12 mouse cellular contexts compared by ENCODE assay signal in the genomic region with DNA sequence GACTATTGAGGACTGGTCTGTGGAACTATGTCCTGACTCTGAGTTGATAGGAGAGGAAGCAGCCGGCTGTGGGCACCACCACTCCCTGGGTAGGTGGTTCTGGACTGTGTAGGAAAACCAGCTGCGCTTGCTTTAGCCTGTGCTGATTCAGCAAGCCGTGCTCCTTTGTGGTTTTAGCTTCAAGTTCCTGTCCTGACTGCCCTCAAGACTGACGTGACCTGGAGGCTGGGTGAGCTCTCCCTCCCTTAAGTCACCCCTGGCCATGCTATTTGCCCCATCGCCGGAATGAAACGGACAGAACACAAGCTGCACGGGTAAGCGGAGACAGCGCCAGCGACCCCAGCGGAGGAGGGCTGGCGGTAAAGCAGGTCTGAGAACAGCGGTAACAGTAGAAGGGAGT. TPM values are rescaled to one million over a fixed set of nuclear protein-coding genes. Genes with fewer than 3 reads are reported as not detected.
DNase-seq lines count a peak whose midpoint lies in the region; ATAC-seq and TF ChIP-seq lines count a peak whose summit lies in the region.
"Had no signal": no experiment of that assay in that cellular context is flagged by ENCODE, and none has a peak within 500 bp of the region (broad histone marks: within the 10 kb centered on the region; RNA-seq: fewer than 3 reads in every experiment).

No protein-coding gene starts in this region.

- H3K4me2 ChIP-seq in forebrain, embryonic 16.5 days (ENCODE audit: low read length) = no peak overlapping the region

- H3K36me3 ChIP-seq in kidney, adult 2 months (ENCODE audit: control insufficient read depth, insufficient read depth, low read length) = no peaks in the 10 kb centered on the region
- no peaks in the 10 kb centered on the region for H3K36me3 ChIP-seq in macrophage (ENCODE audit: inconsistent target)
- peaks cover 6% of the 10 kb centered on the region; the same call in 1 of the 2 replicates for H3K36me3 ChIP-seq in forebrain, embryonic 16.5 days (ENCODE audit: control insufficient read depth, insufficient read depth)

- no peak for TF ChIP-seq POLR2A in kidney, adult 2 months (IDR thresholded peaks at IDR 0.05; ENCODE audit: low read depth, low read length)

- 53% methylated on average over 14 of the region's 14 CpGs for WGBS in kidney, adult 2 months
- 9% methylated on average over 14 of the region's 14 CpGs for WGBS in macrophage (ENCODE audit: missing documents)
- WGBS in forebrain, embryonic 16.5 days = 94% methylated on average over 14 of the region's 14 CpGs

- no peaks in the 10 kb centered on the region for H3K9me3 ChIP-seq in forebrain, embryonic 16.5 days (ENCODE audit: control insufficient read depth, low read length)

- peaks cover 69% of the 10 kb centered on the region for H3K79me2 ChIP-seq in macrophage (ENCODE audit: inconsistent target)

- no peak overlapping the region for H3K27ac ChIP-seq in kidney, adult 2 months (ENCODE audit: insufficient read depth, low read depth, low read length)
- peak overlapping the region; percentile 84 for H3K27ac ChIP-seq in macrophage
- H3K27ac ChIP-seq in forebrain, embryonic 16.5 days (ENCODE audit: low read length) = no peak overlapping the region
- H3K27ac ChIP-seq: liver, embryonic 14.5 days had no signal

- no peak for TF ChIP-seq CTCF in kidney, adult 2 months (conservative IDR thresholded peaks at IDR 0.05; ENCODE audit: insufficient read depth, insufficient read length, low read depth, low read length)

- no peaks in the 10 kb centered on the region for H3K4me1 ChIP-seq in kidney, adult 2 months (ENCODE audit: control insufficient read depth, insufficient read depth, low read length)
- H3K4me1 ChIP-seq in forebrain, embryonic 16.5 days (replicated peaks; ENCODE audit: control insufficient read depth, insufficient read depth, low read length) = peaks cover 2% of the 10 kb centered on the region; the same call in 1 of the 2 replicates

- H3K9ac ChIP-seq in forebrain, embryonic 16.5 days (replicated peaks; ENCODE audit: low read depth, low read length) = no peak overlapping the region
- H3K9ac ChIP-seq: forebrain, postnatal 0 days; liver, embryonic 14.5 days had no signal

- intact Hi-C loops in heart, postnatal 14 days (cut with DNase I) = no loop called here

- H3K27me3 ChIP-seq in kidney, adult 2 months (replicated peaks; ENCODE audit: control insufficient read depth, insufficient read depth, low read length) = no peaks in the 10 kb centered on the region
- H3K27me3 ChIP-seq in forebrain, embryonic 16.5 days (replicated peaks; ENCODE audit: control insufficient read depth, insufficient read depth, low read length) = no peaks in the 10 kb centered on the region

- ATAC-seq in forebrain, embryonic 16.5 days = no peak
- ATAC-seq in cerebellum, adult (ENCODE audit: insufficient number of reproducible peaks, low FRiP score, low TSS enrichment) = no peak
- ATAC-seq: forebrain, postnatal 0 days had no signal

- H3K4me3 ChIP-seq in kidney, adult 2 months (ENCODE audit: insufficient read depth, low read depth, low read length) = no peak overlapping the region; the same call in 1 of the 2 replicates
- H3K4me3 ChIP-seq in macrophage (ENCODE audit: inconsistent target) = peak overlapping the region; percentile 33
- no peak overlapping the region for H3K4me3 ChIP-seq in forebrain, embryonic 16.5 days (replicated peaks; ENCODE audit: low read length)

- peak; percentile 47 for DNase-seq in kidney, adult 2 months
- no peak for DNase-seq in kidney, adult 11 months
- DNase-seq in brain, adult 2 months (ENCODE audit: low read depth, low spot score) = peak; percentile 57
- peak; percentile 9 to 19 for DNase-seq in heart, postnatal 14 days
- DNase-seq: forebrain, postnatal 0 days; midbrain, embryonic 14.5 days; right cerebral cortex, postnatal 4 days had no signal

RNA-seq across cellular contexts. Expression of a gene that starts 4.5 kb away (rescaled TPM):
- 7.6 and 14.8 TPM in 2 replicates for polyA plus RNA-seq in kidney, adult 2 months (2012; rRNA removed)
- total RNA-seq in heart, postnatal 14 days (2021) = 10 to 100 TPM; 20.4 to 24.3 TPM
- 100 to 1,000 TPM; 373 to 867 (median 553) TPM for total RNA-seq in macrophage (2018; cell fraction: chromatin; rRNA removed)
- 100 to 1,000 TPM in 3 of 26 experiments, 10 to 100 TPM in 23; 63.2 to 111 (median 83.5) TPM for total RNA-seq in macrophage (2018; cell fraction: cytosol; rRNA removed)
- total RNA-seq in macrophage (2018; cell fraction: nucleus; rRNA removed) = 100 to 1,000 TPM; 205 to 418 (median 286) TPM
- polyA plus RNA-seq in macrophage (2018) = 65.6 to 104 TPM (median 86.6 TPM) in 3 replicates
- polyA plus RNA-seq in forebrain, embryonic 16.5 days (2015; fragmentation: Nextera tagmentation; extraction: Ambion mirVana) = 38.4 and 42.7 TPM in 2 replicates

RNA-seq across cellular contexts. Expression of a gene that starts 35.0 kb away (rescaled TPM):
- 78.0 and 108 TPM in 2 replicates for polyA plus RNA-seq in kidney, adult 2 months (2012; rRNA removed)
- 10 to 100 TPM; 24.5 to 25.7 TPM for total RNA-seq in heart, postnatal 14 days (2021)
- total RNA-seq in macrophage (2018; cell fraction: chromatin; rRNA removed) = 10 to 100 TPM; 12.6 to 84.7 (median 55.2) TPM
- 10 to 100 TPM; 19.9 to 35.8 (median 27.7) TPM for total RNA-seq in macrophage (2018; cell fraction: cytosol; rRNA removed)
- 10 to 100 TPM; 18.0 to 55.3 (median 38.0) TPM for total RNA-seq in macrophage (2018; cell fraction: nucleus; rRNA removed)
- 18.3 to 41.6 TPM (median 29.1 TPM) in 3 replicates for polyA plus RNA-seq in macrophage (2018)
- polyA plus RNA-seq in forebrain, embryonic 16.5 days (2015; fragmentation: Nextera tagmentation; extraction: Ambion mirVana) = 38.4 and 49.3 TPM in 2 replicates

RNA-seq across cellular contexts. Expression of a gene that starts 50.3 kb away (rescaled TPM):
- polyA plus RNA-seq in kidney, adult 2 months (2012; rRNA removed) = 0.02 TPM in 1 of 2 replicates, not detected in the other
- total RNA-seq in heart, postnatal 14 days (2021) = not detected
- total RNA-seq in macrophage (2018; cell fraction: chromatin; rRNA removed) = not detected
- total RNA-seq in macrophage (2018; cell fraction: cytosol; rRNA removed) = not detected
- not detected for total RNA-seq in macrophage (2018; cell fraction: nucleus; rRNA removed)
- not detected in 3 replicates for polyA plus RNA-seq in macrophage (2018)
- 0.27 and 0.40 TPM in 2 replicates for polyA plus RNA-seq in forebrain, embryonic 16.5 days (2015; fragmentation: Nextera tagmentation; extraction: Ambion mirVana)
- total RNA-seq: heart, postnatal 10 days had no signal
